Mouse (Mus musculus): Measurements from ENCODE around the gene Stt3b.

Stt3b gene

DNA sequence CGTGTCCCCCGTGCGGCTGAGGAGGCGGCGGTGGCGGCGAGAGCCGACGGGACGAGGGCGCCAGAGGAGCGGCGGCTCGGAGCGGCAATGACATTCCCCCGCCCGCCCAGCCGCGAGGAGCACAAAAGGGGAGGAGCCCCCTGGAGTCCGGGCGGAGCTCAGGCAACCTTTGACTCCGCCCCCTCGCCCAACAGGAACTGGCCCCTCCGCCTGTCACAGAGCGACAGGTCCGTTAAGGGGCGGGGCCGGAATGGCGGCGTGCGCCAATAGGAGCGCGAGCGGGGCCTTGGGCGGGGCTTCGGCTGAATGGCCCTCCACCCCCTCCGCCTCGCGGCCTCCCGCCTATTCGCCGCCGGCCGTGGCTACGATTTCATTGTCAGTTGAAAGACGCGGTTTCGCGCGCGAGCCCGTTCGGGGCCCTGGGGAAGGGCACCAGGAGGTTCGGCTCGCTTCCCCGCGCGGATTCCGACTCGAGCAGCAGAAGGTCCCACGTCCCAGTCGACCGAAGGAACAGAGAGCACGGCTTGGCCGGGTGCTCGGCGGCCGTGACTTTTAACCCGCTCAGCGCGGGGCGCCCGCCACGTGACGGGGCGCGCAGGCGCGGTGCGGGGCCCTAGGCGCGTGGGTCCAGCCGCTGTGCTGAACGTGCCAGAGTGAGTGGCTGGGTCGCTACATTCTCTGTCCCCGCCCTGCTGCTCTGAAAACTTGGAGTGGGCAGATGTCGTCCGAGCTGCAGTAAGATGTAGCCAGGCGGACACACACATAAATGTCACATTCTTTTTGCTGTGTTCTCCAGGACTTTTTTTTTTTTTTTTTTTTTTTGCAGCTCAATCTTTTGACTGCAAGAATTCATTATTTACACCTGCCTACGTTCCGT is at the start of gene Stt3b:
Gene Stt3b, minus strand, starts transcription at position 76 of the 877 bp plus-strand sequence.
- peak; percentile 98 to 100 for DNase-seq (ENCODE audit: low spot score in 2 of 2)

DNA sequence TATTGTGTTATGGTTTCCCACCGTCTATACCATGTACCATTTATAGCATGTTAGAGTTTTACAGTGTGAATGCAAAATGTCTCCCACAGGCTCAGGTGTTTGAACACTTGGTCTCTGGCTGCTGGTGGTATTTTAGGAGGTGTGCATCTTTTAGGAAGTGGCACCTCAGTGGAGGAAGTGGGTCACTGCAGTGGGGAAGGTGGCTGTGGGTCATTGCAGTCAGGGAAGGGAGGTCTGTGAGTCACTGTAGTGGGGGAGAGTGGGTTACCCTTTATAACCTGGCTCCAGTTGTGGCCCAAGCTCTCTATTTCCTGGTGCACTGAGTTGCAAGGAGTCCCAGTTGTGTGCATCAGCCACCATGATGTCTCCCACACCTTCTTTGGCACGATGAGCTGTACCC is 48.2 kb upstream of the Stt3b start:
- DNase-seq (ENCODE audit: low spot score in 2 of 2): no peak

DNA sequence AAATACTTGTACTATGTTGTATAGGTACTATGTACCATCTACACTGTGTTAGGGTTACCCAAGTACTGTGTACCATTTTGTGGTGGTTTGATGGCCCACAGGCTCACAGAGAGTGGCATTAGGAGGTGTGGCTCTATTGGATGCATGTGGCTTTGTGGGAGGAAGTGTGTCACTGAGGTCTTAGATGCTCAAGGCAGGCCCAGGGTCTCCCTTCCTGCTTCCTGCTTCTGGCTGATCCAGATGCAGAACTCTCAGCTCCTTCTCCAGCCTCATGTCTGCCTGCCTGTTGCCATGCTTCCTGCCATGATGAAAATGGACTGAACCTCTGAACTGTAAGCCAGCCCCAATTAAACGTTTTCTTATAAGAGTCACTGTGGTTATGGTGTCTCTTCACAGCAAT is 47.8 kb upstream of the Stt3b start:
- DNase-seq (ENCODE audit: low spot score in 2 of 2): no peak

DNA sequence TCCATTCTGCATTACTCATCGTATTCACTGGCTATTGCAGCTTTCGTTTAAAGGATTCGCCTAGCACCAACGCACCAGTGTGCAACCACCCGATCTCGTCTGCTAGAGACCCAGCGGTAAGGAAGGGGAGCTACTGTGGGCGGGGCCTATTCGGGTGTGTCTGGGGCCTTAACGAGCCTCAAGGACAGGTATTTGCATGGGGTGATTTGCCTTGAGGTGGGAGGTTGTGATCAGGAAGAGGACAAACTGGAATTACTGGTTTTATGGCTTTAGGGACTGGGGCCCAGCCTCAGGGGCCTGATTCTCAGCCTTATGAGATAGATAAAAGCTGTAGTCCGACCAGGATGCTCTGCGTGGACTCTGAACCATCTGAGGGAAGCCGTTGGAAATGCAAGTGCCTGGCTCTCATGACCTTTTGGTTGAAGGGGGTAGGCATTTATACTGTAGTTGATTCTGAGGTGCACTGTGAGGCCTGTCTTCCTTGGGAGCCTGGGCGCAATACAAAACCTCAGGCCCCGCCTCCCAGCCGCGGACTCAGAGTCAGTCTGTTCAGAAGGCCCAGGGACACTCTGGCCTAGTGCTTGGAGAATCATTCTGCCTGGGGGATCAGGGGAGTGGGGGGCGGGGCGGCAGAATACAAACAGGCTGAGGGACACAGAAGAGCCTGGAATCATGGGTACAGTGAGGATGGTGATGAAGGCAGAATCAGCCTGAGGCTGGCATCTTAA is 46.7 kb upstream of the Stt3b start:
- no peak for DNase-seq (ENCODE audit: low spot score in 2 of 2)

GRCm38 (mm10) chr9:115355972-115356371 is 45.8 kb upstream of the Stt3b start:
- DNase-seq (ENCODE audit: low spot score in 2 of 2): no peak

DNA sequence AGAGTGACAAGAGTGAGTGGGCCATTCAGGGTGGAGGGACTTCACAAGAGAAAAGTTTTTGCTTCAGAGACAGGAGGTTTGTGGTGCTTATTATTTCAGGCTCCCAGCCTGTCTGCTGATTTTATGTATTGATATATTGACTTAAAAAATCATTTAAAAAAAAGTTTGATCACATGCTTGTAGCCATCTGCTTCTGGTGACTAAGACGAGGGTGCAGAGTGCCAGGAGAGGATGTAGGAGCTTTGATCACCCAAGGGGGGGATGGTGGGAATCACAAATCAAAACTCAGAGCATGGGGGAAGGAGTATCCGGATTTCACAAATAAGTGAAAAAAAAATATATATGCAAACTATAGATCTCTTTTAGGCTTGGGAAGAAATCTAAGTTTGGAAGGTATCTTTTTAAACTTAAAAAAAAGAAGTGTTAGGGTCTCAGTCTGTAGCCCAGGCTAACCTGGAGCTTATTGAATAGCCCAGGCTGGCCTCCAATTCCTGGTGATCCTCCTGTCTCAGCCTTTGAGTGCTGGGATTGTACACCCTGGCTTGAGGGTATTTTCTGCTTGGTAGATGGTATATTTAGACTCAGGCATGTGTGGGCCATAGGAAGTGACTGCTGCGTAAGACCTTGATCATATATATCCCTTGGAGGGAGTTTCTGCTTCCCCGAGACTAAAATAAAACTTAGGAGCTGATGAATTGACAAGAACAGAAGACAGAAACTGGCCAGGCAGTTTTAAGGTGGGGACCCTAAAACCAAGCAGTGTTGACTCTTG is 39.7 kb upstream of the Stt3b start:
- DNase-seq (ENCODE audit: low spot score in 2 of 2): no peak

DNA sequence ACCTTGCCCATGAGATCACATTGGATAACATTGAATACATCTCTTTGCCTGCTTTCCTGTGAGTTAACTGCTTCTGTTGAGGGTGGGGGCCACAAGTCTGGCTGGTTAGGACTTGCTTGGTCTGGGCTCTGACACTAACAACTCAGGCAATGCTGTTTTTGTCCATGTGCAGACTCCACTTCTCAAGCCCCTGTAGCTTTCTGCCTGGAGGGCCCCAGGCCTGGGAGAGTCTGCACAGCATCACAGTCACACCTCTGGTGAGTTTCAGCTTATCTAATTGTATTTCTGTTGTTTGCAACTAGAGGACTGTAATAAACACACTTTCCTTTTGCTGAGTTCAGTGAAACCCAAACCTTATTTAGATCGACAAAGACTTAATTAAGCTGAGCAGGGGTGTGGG is 38.9 kb upstream of the Stt3b start:
- no peak for DNase-seq (ENCODE audit: low spot score in 2 of 2)

DNA sequence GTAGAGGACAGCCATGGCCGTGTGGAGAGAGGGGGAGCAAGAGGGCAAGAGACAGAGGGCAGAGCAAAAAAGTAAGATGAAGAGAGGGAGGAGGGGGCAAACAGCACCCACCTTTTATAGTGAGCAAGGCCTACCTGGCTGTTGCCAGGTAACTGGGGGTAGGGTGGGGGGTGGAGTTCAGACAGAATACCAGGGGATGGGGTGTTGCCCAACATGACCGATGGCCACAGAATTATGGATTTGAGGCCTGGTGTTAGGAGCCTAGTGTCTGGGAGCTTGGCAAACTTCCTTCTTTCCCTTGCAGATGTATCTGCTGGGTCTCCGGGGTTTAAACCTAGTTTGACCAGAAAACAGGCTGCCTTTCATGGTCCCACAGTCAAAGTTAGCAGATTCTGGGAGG is 34.7 kb upstream of the Stt3b start:
- DNase-seq (ENCODE audit: low spot score in 2 of 2): no peak

- no peak for DNase-seq (ENCODE audit: low spot score in 2 of 2)
These were observed 31.4 kb upstream of the Stt3b start for GRCm38 (mm10) chr9:115341576-115341975.

DNA sequence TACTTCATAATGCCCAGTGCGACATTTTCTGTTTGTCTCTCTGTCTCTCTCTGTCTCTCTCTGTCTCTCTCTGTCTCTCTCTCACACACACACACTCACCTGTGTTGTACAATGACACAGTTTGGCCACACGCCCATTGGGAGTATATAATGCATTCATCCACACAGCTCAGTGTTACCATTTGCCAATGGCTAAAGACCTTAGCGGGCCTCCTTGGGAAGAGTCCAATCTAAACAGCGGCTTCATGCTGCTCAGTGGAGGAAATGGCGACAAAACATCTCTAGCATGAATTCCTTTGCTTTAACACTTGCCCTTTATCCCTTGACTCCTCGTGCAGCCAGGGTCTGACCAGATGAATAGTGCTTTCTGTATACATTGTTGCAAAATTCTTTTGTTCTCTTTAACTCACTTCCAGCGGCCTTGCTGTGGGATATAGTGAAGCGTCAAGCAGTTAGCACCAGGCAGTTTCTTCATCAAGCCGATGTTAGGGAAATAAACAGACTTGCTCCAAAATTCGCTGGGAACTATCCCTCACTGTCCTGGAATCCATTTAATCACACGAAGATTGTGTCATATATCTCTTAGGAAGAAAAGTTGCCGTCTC is 30.1 kb upstream of the Stt3b start:
- DNase-seq (ENCODE audit: low spot score in 2 of 2): no peak

DNA sequence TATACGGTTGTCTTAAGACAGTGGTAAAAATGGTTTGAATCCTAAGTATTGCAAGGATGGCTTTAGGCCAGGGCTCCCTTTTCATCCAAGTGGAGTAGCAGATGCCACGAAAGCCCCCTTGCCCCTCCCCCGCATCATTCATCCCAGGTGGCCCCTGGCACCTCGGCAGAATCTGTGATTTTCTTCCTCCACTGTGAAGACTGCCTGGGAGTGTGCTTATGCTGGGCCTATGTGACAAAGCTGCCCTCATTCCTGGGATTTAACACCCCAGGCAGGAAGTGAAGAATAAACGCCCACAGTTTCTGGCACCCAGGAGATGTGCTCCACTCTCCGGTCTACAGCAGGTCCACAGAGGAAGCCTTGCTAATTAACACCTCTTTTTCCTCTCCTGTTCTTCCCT is 28.6 kb upstream of the Stt3b start:
- DNase-seq (ENCODE audit: low spot score in 2 of 2): peak in 1 of 2 experiments; percentile 67

DNA sequence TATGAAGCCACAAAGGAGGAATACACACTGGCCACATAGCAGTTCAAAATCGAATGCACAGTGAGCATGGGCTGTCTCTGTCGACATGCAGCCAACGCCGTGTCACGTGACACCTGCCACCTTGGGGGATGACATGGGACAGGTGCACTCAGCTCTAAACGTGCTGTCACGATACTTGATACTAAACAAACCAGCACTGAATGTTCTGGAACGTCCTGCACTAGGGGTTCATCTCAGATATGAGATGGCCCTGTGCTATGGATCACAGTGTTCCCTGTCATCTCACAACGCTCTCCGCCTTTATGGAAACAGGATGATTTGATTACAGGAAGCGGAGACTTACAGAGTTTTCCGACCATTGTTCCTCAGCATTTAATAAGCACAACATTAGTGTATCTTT is 22.8 kb upstream of the Stt3b start:
- DNase-seq (ENCODE audit: low spot score in 2 of 2): no peak

GRCm38 (mm10) chr9:115332339-115332738 is 22.1 kb upstream of the Stt3b start:
- DNase-seq (ENCODE audit: low spot score in 2 of 2): no peak

DNA sequence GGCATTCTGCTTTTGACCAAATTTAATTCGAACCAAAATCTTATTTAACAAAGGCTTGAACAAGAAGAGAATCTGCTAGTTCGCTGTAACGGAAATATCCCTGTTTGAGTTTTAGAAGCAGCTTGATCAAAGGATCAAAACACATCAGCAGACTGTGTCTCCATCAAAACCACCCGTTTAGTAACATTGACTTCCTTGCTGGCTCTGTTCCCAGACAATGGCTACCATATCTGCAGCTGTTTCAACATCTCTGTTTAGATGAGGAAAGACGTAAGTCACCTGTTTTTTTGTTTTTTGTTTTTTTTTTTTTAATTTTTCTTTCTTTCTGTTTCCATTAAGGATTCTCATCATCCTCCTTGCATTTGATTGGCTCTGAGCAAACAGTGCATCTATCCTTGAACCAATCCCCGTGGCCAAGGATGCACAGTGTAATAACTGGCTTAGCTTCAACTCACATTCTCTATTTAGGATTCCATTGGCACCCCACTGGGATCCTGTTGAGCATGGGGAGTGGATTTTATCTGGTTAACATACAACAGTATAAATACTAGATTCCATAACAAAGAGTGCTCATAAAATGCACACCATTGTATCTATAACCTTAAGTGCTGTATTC is 20.7 kb upstream of the Stt3b start:
- DNase-seq (ENCODE audit: low spot score in 2 of 2): no peak

- DNase-seq (ENCODE audit: low spot score in 2 of 2): no peak
These were observed 16.3 kb upstream of the Stt3b start for GRCm38 (mm10) chr9:115326533-115326890.

DNA sequence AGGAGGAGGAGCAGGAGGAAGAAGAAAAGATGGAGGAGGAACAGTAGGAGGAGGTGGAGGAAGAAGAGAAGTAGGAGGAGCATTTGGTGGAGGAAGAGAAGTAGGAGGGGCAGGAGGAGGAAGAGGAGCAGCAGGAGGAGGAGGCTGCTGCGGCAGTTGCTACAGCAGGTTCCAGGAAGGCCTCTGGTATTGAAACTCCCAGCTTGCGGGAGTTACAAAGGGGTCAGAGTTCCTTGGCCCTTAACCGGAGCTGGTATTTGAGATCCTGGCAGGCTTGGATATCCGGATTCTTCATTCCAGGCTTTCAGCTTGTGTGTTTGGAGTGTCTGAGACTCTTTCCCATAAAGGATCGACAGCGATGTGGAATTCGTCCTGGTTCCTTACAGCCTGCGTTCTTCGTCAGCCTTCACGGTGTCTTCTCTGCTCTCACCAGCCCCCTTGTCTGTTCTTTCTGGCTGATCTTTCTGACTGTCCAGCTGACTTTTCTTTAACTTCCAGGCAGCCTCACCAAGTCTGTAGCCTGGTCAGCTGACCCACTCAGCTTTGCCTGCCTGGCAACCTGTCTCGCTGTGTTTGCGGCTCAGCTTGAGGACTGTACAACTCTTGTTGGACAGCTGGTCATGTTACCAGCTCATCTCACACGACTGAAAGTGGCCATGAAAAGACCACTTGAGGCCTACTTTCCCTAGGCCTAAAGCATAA is 15.8 kb upstream of the Stt3b start:
- no peak for DNase-seq (ENCODE audit: low spot score in 2 of 2)

- no peak for DNase-seq (ENCODE audit: low spot score in 2 of 2)
These were observed 13.4 kb upstream of the Stt3b start for GRCm38 (mm10) chr9:115323572-115323971.

- DNase-seq (ENCODE audit: low spot score in 2 of 2): no peak
These were observed 12.2 kb upstream of the Stt3b start for GRCm38 (mm10) chr9:115322385-115322784.

GRCm38 (mm10) chr9:115321052-115321451 is 10.8 kb upstream of the Stt3b start:
- DNase-seq (ENCODE audit: low spot score in 2 of 2): no peak

- no peak for DNase-seq (ENCODE audit: low spot score in 2 of 2)
These were observed 9.9 kb upstream of the Stt3b start for GRCm38 (mm10) chr9:115320156-115320555.

Data from cerebellum, postnatal 4 days (tissue).